Mouse (Mus musculus) gastrocnemius, adult 18-20 months (tissue): Measurements from ENCODE around the gene Aven. TPM values are rescaled to one million over a fixed set of nuclear protein-coding genes. Genes with fewer than 3 reads are reported as not detected.

Source experiments
- DNase-seq: peaks from one replicate; pipeline ENCODE4 v3.0.0; 2021; ENCODE audit warnings: low spot score
- total RNA-seq, 2 experiments: library from RNA; stranded (reverse); gene quantifications; 2 replicates each; pipeline ENCODE4 v1.2.3; 2021

The Aven gene
- total RNA-seq, 2 experiments from 2014 or later: 11.1 to 15.5 TPM

DNA sequence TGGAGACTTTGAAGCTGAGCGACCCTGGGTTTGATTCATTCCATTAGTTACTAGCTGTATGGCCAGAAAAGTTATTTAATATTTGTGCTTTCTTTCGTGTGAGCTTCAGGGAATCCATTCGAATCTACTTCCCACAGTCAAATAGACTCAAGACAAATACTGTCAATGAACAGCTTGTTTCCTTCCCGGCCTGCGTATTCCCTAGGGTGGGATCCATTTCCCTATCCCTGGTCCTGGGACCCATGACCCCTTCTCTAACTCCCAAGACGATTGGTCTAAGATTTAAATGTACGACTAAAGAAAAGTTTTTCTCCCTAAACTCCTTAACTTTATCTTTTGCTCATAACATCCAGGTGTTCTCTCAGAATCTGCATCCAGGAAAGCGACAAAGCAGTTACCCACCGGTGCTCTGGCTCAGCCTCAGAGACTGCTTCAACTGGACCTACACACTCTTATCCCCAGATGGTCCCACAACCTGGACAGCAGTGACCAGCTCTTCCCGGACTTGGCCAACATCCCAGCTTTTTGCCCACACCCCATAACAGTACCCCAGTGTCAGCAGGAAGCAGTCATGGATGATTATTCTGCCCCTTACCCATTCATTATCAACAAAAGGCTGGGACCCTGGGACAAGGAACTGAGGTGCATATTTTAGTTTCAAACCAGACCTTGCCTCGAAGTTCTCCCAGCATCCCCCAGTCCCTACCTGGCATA lies 2.1 kb upstream of the Aven start:
- DNase-seq: no peak

DNA sequence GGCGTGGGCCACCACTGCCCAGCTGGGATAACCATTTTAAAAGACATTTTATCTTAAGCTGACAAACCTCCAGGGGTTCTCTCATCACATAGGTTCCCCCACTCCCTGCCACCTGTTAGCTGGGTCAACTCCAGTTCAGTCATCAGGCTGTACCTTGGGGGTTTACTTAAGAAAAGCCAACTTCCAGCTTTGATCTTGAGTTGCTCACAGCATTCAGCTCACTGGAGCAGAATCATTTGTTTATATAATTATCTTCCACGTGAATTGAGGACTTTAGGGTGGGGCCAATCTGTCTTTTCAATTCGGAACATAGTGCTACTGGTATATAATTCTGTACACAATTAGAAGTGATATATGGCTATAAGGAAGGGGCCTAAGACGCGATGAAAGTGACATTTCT lies 1.1 kb upstream of the Aven start:
- no peak for DNase-seq

DNA sequence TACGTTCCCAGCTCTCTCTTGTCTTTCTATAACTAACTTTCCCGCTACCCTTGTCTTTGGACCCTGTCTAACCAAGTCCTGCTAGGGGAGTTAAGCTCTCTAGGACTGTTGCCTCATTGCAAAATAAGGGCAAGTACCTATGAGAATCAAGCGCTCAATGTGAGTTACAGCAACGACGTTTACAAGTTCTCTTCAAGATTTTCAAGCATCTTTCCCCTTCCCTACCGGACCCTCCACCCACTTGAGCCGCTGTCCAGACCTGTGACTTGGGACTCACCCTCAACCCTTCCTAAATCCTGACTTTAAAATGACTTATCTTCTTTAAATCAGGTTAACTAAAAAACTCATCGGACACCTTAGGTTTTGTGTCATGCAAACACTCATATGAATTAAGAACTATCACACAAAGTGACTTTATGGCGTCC lies 321 bp upstream of the Aven start:
- DNase-seq: peak; percentile 31

DNA sequence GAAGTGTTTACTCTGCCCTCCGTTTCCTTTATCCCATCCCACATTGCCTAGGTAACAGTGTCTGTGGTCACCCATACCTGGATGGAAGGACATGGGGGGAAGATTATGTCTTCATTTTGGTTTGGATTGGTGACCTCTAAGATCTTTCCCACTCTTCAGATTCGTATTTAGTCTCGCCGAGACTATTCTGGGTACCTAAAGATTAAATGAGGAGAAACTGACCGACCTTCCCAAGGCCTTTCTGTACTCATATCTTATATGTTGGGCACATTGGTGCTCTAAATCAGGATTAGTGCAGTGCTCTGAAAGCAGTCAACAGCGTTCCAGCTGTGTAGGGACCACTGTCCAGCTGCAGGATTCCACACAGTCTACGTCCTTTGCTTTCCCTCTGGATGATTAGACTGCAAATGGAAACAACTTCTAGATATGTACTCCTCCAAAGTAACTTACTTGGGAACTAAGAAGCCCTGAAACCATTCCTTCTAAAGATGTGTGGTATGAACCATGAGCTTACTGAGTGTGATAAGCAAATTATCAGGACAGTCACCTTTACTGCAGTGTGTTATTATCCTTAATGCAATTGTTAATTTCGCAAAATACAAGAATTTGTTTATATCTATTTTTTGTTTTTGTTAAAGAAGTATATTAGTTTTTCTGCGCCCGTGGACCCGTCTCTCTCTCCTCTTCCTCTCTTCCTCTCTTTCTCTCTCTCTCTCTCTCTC lies 936 bp downstream of the Aven start:
- DNase-seq: no peak

DNA sequence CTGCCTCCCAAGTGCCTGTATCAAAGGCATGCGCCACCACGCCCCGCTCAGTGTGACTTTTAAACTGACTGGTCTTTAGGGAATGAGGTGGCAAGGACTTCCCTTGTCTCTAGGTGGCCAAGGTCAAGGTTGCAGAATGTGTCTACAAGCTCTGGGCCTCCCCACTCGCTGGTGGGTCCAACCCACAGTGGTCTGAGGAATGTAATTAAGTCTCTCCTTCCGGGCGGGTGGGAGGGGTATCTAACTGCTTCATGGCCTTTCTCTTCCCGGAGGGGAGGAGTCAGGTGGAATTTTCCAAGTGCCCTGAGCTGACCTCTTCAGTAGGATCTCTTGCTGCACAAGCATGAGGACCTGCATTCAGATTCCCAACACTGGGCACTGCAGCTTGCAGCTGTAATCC lies 5.1 kb downstream of the Aven start:
- DNase-seq: no peak

DNA sequence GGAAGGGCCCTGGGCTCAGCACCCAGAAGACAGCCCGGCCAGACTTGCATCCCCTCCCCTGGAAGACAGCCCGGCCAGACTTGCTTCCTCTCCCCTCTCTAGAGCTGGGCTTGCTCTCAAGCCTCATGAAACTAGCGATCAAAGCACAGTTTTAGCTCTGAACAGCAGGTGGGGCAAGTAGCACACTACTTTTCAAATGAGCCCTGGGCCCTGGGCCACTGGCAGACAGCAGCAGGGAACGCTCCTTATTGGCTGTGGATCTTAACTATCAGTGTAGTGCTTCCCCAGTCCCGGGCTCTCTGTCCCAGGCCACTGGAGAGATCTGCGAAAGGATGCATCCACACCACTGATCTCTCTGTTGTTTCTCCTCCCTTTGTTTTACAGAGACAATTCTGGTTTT lies 8.4 kb downstream of the Aven start:
- DNase-seq: peak; percentile 84

GRCm38 (mm10) chr2:112503978-112504377 lies 11.2 kb downstream of the Aven start:
- DNase-seq: no peak

- DNase-seq: no peak
These were observed 14.2 kb downstream of the Aven start for GRCm38 (mm10) chr2:112506841-112507435.

GRCm38 (mm10) chr2:112507444-112507843 lies 14.7 kb downstream of the Aven start:
- DNase-seq: no peak

DNA sequence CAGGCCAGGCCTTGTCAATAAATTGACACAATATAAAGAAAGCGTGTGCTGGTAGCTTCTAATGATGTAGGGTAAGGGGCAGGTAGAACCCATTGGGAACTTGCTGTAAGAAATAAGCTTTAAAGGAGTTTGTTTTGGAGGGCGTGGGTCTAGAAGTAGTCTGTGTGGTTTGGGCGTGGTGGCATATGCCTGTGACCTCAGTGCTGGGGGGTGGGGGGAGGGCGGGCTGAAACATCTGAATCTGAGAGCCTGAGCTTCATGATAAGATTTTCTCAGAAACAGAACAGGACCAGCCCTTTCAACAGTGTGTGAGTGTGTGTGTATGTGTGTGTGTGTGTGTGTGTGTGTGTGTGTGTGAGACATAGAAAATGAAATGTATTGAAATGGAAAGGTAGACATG lies 17.4 kb downstream of the Aven start:
- no peak for DNase-seq

DNA sequence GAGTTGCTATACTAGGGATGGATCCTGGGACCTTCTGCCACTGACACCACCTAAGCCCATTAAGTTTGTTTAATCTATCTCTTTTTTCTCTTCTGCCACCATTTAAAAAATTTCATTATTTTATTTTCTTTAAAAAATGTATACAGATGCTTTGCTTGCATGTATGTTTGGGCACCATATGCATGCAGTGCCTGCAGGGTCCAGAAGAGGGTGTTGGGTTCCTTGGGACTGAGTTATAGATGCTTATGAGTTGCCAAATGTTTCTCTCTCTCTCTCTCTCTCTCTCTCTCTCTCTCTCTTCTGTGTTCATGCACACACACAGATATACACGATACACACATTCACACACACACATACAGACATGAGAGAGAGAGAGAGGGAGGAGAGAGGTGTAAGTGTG lies 20.3 kb downstream of the Aven start:
- DNase-seq: no peak

- DNase-seq: no peak
These were observed 24.0 kb downstream of the Aven start for GRCm38 (mm10) chr2:112516728-112517127.

GRCm38 (mm10) chr2:112517218-112517617 lies 24.5 kb downstream of the Aven start:
- no peak for DNase-seq

GRCm38 (mm10) chr2:112518541-112518940 lies 25.8 kb downstream of the Aven start:
- no peak for DNase-seq

GRCm38 (mm10) chr2:112520526-112521482 lies 28.0 kb downstream of the Aven start:
- no peak for DNase-seq

GRCm38 (mm10) chr2:112526933-112527332 lies 34.2 kb downstream of the Aven start:
- no peak for DNase-seq

DNA sequence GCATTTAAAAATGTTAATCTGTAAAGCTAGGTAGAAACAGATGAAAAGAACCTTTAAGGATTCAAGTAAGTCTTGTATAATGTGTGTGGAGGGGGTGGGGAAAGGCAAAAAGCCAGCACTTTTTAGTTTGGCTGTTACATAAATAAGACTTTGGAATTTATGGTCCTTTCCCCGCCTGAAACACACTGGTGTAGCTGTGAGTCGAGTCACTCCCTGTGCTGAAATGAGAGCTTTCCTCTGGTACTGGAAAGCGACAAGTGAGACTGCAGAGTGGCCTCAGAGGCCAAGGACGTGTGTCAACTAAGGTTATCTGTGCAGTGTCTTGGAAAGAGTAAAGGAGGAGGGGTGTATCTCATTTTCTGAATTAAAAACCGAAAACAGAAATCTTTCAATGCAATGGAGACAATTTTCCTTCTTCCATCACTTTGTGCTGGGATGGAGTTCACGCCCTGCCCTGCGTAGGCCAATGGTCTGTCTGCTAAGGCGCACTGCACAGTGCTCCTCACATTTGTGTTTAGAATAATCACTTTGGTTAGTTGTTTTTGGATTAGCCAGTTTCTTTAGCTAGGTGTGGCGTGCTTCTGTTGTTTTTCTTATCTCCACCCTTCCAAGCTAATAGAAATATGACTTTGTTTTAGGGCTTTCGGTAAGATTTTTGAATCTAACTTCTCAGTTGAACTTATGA lies 40.2 kb downstream of the Aven start:
- DNase-seq: no peak

- no peak for DNase-seq
These were observed 42.0 kb downstream of the Aven start for GRCm38 (mm10) chr2:112534677-112535222.

- no peak for DNase-seq
These were observed 46.0 kb downstream of the Aven start for GRCm38 (mm10) chr2:112538783-112539182.

DNA sequence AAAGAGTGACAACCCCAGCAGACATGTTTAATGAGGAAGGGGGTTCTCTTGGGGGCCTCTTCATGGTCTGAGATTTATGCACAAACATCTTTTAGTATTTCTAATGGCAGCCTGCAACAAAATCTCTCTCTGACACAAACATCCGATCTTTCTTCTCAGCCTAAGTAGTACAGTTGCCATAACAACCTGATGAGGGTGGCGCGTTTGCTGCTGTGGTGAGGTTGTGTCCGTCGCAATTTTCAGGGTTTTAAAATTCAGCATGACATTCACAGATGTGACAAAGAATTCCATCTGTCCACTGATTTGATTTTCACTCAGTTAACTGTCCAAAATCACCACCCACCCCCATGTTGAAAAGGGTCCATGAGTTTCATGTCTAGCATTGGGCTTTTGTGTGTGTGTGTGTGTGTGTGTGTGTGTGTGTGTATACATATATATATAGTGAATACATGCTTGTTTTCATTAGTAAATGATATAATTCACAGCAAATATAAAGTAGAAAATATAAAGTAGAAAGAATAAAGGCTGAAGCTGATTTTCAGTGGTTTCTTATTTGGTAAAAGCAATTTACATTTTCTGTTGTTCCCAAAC lies 49.0 kb downstream of the Aven start:
- DNase-seq: no peak
